Mouse (Mus musculus) kidney, embryonic 14.5 days (tissue): ENCODE measurements around the gene Sytl2. TPM values are rescaled to one million over a fixed set of nuclear protein-coding genes. Genes with fewer than 3 reads are reported as not detected.

Experiments used
- ATAC-seq: fragments of 200-750 bp; cut with Nextera tagmentation; 2 replicates; pipeline ENCODE4 v1.8.0; 2017; ENCODE audit warnings: moderate number of reproducible peaks, mild to moderate bottlenecking, moderate TSS enrichment, moderate library complexity; ENCODE audit not compliant: low FRiP score, low TSS enrichment
- H3K27ac ChIP-seq: fragments of 300-500 bp; sonication (generic); 2 replicates; pipeline ENCODE4 v1.5.1; 2014; ENCODE audit warnings: low read depth, mild to moderate bottlenecking, low read length, moderate library complexity, mixed read lengths
- H3K27me3 ChIP-seq: fragments of 300-500 bp; sonication (generic); 2 replicates; pipeline ENCODE4 v1.6.1; 2014; ENCODE audit warnings: mild to moderate bottlenecking, low read length; ENCODE audit not compliant: control insufficient read depth, insufficient read depth
- H3K36me3 ChIP-seq: fragments of 300-500 bp; sonication (generic); 2 replicates; pipeline ENCODE4 v1.6.1; 2014; ENCODE audit warnings: low read length, mixed read lengths; ENCODE audit not compliant: control insufficient read depth, insufficient read depth
- H3K4me1 ChIP-seq: fragments of 300-500 bp; sonication (generic); 2 replicates; pipeline ENCODE4 v1.6.1; 2014; ENCODE audit warnings: low read length, mixed read lengths; ENCODE audit not compliant: control insufficient read depth, insufficient read depth
- H3K4me2 ChIP-seq: fragments of 300-500 bp; sonication (generic); replicated peaks from 2 replicates; pipeline ENCODE4 v1.6.1; 2014; ENCODE audit warnings: low read depth, mild to moderate bottlenecking, low read length
- H3K4me3 ChIP-seq: fragments of 300-500 bp; sonication (generic); 2 replicates; pipeline ENCODE4 v1.5.1; 2014; ENCODE audit warnings: mild to moderate bottlenecking, low read length
- H3K9ac ChIP-seq: fragments of 300-500 bp; sonication (generic); 2 replicates; pipeline ENCODE4 v1.6.1; 2014; ENCODE audit warnings: low read depth, mild to moderate bottlenecking, low read length, moderate library complexity
- H3K9me3 ChIP-seq: fragments of 300-500 bp; sonication (generic); 2 replicates; pipeline ENCODE4 v1.6.1; 2016; ENCODE audit warnings: low read length; ENCODE audit not compliant: control insufficient read depth
- WGBS: fragments of 180-500 bp; shearing (Covaris S2); extraction: QIAGEN DNeasy Blood & Tissue Kit; methylation state at CpG from one replicate; pipeline ENCODE4 v1.1.7; 2014; 5-methylcytosine and 5-hydroxymethylcytosine counted together
- polyA plus RNA-seq: library from polyadenylated mRNA; unstranded; fragments of >200 nt; fragmentation: Nextera tagmentation; extraction: Ambion mirVana; gene quantifications from 2 replicates; pipeline ENCODE4 v1.2.1, GENCODE M21; 2014

The Sytl2 gene
- polyA plus RNA-seq, 1 experiment from 2014 or later, result 9.2 TPM

GRCm38 (mm10) chr7:90440044-90440443 lies 138.0 kb downstream of the Sytl2 start:
- Histone ChIP-seq H3K27ac (no peak overlapping the region), H3K4me2 (no peak overlapping the region), H3K4me1 (no peaks in the 10 kb centered on the region), H3K36me3 (no peaks in the 10 kb centered on the region), H3K27me3 (no peaks in the 10 kb centered on the region), H3K4me3 (no peak overlapping the region), H3K9ac (no peak overlapping the region), H3K9me3 (no peaks in the 10 kb centered on the region)
- ATAC-seq, result no peak
- WGBS, result 90% methylated on average over 4 of the region's 4 CpGs

GRCm38 (mm10) chr7:90442070-90442469 lies 140.0 kb downstream of the Sytl2 start:
- 14% methylated on average over 4 of the region's 4 CpGs for WGBS
- H3K9ac ChIP-seq, result peak overlapping the region; percentile 55
- peaks cover 1% of the 10 kb centered on the region; the same call in 1 of the 2 replicates for H3K36me3 ChIP-seq
- no peak overlapping the region; the same call in 1 of the 2 replicates for H3K27ac ChIP-seq
- H3K4me1 ChIP-seq, result no peaks in the 10 kb centered on the region
- ATAC-seq, result peak; percentile 0; the same call in 1 of the 2 replicates
- no peaks in the 10 kb centered on the region for H3K9me3 ChIP-seq
- H3K4me3 ChIP-seq, result peak overlapping the region; percentile 98
- H3K27me3 ChIP-seq, result no peaks in the 10 kb centered on the region
- peak overlapping the region; percentile 89 for H3K4me2 ChIP-seq

GRCm38 (mm10) chr7:90442518-90443080 lies 140.5 kb downstream of the Sytl2 start, which contains the start of gene Crebzf:
TSS of gene Crebzf (plus strand) at chr7:90442729.
- Histone ChIP-seq H3K9me3 (no peaks in the 10 kb centered on the region), H3K9ac (peak within 1 kb of the TSS; percentile 100), H3K4me1 (no peaks in the 10 kb centered on the region), H3K27ac (peak within 1 kb of the TSS; percentile 99), H3K4me3 (peak within 1 kb of the TSS; percentile 98), H3K4me2 (peak within 1 kb of the TSS; percentile 89), H3K36me3 (peaks cover 6% of the 10 kb centered on the region; the same call in 1 of the 2 replicates), H3K27me3 (no peaks in the 10 kb centered on the region)
- WGBS, result under 1% methylated on average over 39 of the region's 54 CpGs
- peak; percentile 98 for ATAC-seq

- ATAC-seq, result peak; percentile 79
- H3K36me3 ChIP-seq, result peaks cover 12% of the 10 kb centered on the region; the same call in 1 of the 2 replicates
- under 1% methylated on average over 100 of the region's 123 CpGs for WGBS
Observed at GRCm38 (mm10) chr7:90443101-90444091, 141.3 kb downstream of the Sytl2 start.

GRCm38 (mm10) chr7:90444206-90444605 lies 142.2 kb downstream of the Sytl2 start:
- WGBS, result 0% methylated on average over 6 of the region's 6 CpGs
- Histone ChIP-seq H3K4me3 (peak overlapping the region; percentile 98), H3K27me3 (no peaks in the 10 kb centered on the region), H3K36me3 (peaks cover 17% of the 10 kb centered on the region; the same call in 1 of the 2 replicates), H3K9ac (peak overlapping the region; percentile 100), H3K27ac (no peak overlapping the region), H3K9me3 (no peaks in the 10 kb centered on the region), H3K4me2 (peak overlapping the region; percentile 89), H3K4me1 (no peaks in the 10 kb centered on the region)
- ATAC-seq, result no peak

More at GRCm38 (mm10) chr7:90443101-90444091, 141.3 kb downstream of the Sytl2 start:
- H3K9me3 ChIP-seq, result no peaks in the 10 kb centered on the region
- H3K27ac ChIP-seq, result peak overlapping the region; percentile 99
- peak overlapping the region; percentile 98 for H3K4me3 ChIP-seq
- H3K27me3 ChIP-seq, result no peaks in the 10 kb centered on the region
- H3K4me1 ChIP-seq, result no peaks in the 10 kb centered on the region
- peak overlapping the region; percentile 100 for H3K9ac ChIP-seq
- H3K4me2 ChIP-seq, result peak overlapping the region; percentile 89

GRCm38 (mm10) chr7:90456149-90456844 lies 154.2 kb downstream of the Sytl2 start:
- Histone ChIP-seq H3K9ac (peak overlapping the region; percentile 76), H3K27me3 (no peaks in the 10 kb centered on the region), H3K4me2 (peak overlapping the region; percentile 70), H3K4me3 (peak overlapping the region; percentile 81), H3K4me1 (peaks cover 17% of the 10 kb centered on the region), H3K27ac (peak overlapping the region; percentile 87; the same call in 1 of the 2 replicates), H3K9me3 (no peaks in the 10 kb centered on the region), H3K36me3 (peaks cover 26% of the 10 kb centered on the region)
- WGBS, result 21% methylated on average over 7 of the region's 7 CpGs
- no peak for ATAC-seq

GRCm38 (mm10) chr7:90456845-90457468 lies 154.9 kb downstream of the Sytl2 start, which contains the start of gene Tmem126a:
TSS of gene Tmem126a (minus strand) at chr7:90457229.
- peak within 1 kb of the TSS; percentile 76 for H3K9ac ChIP-seq
- H3K4me1 ChIP-seq, result peaks cover 17% of the 10 kb centered on the region
- WGBS, result under 1% methylated on average over 41 of the region's 41 CpGs
- peak within 1 kb of the TSS; percentile 70 for H3K4me2 ChIP-seq
- peaks cover 19% of the 10 kb centered on the region for H3K36me3 ChIP-seq
- no peaks in the 10 kb centered on the region for H3K27me3 ChIP-seq
- H3K27ac ChIP-seq, result peak within 1 kb of the TSS; percentile 87
- peak within 1 kb of the TSS; percentile 81 for H3K4me3 ChIP-seq
- no peaks in the 10 kb centered on the region for H3K9me3 ChIP-seq
- peak; percentile 98 for ATAC-seq

- H3K4me3 ChIP-seq, result peak overlapping the region; percentile 81
- ATAC-seq, result peak; percentile 62
- H3K36me3 ChIP-seq, result peaks cover 15% of the 10 kb centered on the region
- peak overlapping the region; percentile 70 for H3K4me2 ChIP-seq
- H3K9me3 ChIP-seq, result no peaks in the 10 kb centered on the region
- peak overlapping the region; percentile 76; the same call in 1 of the 2 replicates for H3K9ac ChIP-seq
- H3K27ac ChIP-seq, result peak overlapping the region; percentile 87
- H3K27me3 ChIP-seq, result no peaks in the 10 kb centered on the region
- H3K4me1 ChIP-seq, result peaks cover 17% of the 10 kb centered on the region
- WGBS, result 16% methylated on average over 10 of the region's 10 CpGs
Observed at GRCm38 (mm10) chr7:90457517-90457916, 155.5 kb downstream of the Sytl2 start.
